Mouse (Mus musculus): Measurements from ENCODE around the gene Ugt1a6b. TPM values are rescaled to one million over a fixed set of nuclear protein-coding genes. Genes with fewer than 3 reads are reported as not detected.

Gene Ugt1a6b
- total RNA-seq (2023) = 10 to 100 TPM; 37.8 to 50.4 TPM

DNA sequence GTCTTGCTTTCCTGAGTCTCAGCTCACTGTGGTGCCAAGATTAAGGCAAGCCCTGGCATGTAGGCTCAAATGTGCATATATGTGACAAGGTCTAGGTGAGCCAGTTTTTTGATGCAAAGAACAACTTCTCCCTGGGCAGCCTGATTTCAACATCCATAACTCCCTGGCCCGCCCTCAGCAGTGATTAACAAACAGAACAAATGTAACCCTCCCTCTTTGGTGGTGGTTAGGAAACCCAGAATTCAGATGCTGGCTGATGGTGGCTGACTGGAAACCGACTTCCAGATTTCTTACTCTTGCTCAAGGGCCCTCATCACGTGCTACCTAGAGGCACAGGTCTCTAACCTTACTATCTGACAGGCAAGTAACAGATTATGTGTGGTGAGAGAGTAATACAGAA lies at the start of gene Ugt1a6b:
Gene Ugt1a6b (plus strand): TSS at position 234 of the 400 bp plus-strand sequence.

DNA sequence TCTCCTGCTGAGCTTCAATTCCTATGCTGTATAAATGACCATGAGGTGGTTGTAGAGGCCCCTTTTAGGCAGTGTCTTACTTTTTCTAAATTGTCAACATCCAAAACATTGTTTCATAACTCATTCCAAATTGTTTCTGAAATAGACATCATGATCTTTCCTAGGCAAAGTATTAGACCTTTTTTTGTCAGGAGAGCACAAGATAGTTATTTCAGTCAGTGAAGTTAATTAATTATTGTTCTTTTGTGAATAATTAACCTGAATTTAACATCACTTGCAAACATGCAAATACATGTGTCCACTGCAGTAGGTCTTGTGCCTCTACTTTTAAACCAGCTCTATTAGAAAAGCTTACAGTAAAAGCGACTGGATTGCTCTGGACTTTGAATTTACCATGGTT lies 48.0 kb upstream of the Ugt1a6b start, which contains the start of gene Ugt1a10:
Gene Ugt1a10 (plus strand): TSS at position 301 of the 400 bp plus-strand sequence.

DNA sequence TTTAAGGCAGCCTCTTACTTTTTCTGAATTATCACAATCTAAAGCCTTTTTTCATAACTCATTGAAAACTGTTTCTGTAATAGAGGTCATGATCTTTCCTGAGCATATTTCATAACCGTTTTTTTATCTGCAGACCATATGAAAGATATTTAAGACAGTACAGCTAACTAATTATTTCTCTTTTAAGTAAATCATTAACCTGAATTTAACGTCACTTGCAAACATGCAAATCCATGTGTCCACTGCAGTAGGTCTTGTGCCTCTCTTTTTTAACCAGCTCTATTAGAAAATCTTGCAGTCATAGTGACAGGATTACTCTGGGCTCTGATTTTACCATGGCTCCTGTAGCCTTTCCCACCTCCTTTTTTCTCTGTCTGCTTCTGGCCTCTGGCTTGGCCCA lies 32.6 kb upstream of the Ugt1a6b start, which contains the start of gene Ugt1a9:
Gene Ugt1a9 (plus strand): TSS at position 306 of the 400 bp plus-strand sequence.

DNA sequence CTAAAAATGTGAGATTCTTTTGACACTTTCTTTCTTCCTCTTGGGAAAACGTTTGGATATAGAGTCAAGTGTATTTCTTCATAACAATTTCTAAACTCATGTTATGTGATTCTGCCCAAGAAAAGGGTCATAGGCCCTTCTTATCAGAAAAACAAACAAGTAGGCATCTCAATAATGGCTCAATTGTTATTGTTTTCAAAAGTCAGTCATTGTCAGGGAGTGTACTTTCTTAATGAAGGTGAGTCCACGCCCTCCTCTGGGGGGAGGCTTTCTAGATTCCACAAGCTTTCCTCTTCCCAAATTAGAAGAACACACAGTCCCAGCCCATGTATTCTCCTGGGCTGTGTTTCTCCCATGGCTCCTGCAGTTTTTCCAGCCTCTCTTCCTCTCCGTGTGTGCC lies 15.5 kb upstream of the Ugt1a6b start, which contains the start of gene Ugt1a8:
Gene Ugt1a8 (plus strand): TSS at position 301 of the 400 bp plus-strand sequence.

DNA sequence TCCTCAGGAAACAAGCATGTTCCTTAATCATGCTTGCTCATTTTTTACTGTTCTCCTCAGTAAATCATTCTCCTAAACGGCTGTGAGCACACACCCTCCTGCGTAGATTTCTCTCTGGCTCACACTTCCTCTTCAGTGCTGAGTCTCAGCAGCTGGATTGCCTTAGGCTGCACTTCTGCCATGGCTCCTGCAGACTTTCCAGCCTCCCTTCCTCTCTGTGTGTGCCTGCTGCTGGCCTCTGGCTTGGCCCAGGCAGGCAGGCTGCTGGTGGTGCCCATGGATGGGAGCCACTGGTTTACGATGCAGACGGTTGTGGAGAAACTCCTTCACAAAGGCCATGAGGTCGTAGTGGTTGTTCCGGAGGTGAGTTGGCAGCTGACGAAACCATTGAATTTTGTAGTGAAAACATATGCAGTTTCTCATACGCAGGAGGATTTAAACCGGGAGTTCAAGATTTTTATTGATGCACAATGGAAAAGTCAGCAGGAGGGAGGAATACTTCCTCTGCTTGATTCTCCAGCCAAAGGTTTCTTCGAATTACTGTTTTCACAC lies 8.0 kb upstream of the Ugt1a6b start, which contains the start of gene Ugt1a7c:
Gene Ugt1a7c (plus strand): TSS at position 122 of the 552 bp plus-strand sequence.

DNA sequence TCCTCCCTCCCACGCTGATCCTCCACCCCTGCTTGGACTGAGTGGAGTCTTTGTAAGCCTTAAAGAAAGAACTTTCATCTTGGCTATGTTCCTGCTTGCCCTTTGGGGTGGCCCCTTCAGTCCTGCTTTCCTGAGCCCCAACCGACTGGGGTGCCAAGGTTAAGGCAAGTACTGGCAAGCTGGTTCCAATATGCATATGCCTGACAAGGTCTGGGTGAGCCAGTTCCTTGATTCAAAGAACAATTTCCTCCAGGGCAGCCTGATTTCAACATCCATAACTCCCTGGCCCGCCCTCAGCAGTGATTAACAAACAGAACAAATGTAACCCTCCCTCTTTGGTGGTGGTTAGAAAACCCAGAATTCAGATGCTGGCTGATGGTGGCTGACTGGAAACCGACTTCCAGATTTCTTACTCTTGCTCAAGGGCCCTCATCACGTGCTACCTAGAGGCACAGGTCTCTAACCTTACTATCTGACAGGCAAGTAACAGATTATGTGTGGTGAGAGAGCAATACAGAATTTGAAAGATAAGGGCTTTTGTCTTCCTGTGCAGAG lies 31.5 kb downstream of the Ugt1a6b start, which contains the start of gene Ugt1a6a:
Gene Ugt1a6a (plus strand): TSS at position 353 of the 555 bp plus-strand sequence.

DNA sequence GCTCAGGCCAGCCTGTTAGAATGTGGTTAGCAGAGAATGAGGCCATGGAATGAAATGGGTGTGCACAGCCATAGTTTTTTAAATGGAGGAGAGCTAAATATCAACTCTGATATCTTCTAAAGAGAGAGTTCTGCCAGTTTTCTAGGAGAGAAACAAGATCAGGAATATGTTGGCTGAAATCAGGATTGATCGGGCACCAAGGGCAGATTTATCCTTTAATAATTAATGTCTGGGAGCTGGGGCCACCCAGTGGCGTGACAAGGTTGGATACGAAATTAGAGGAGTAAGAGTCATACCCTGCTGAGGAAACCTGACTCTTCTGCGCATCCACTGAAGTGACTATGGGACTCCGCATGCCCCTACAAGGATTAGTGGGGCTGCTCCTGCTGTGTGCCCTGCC lies 62.7 kb downstream of the Ugt1a6b start, which contains the start of gene Ugt1a5:
Gene Ugt1a5 (plus strand): TSS at position 302 of the 400 bp plus-strand sequence.

DNA sequence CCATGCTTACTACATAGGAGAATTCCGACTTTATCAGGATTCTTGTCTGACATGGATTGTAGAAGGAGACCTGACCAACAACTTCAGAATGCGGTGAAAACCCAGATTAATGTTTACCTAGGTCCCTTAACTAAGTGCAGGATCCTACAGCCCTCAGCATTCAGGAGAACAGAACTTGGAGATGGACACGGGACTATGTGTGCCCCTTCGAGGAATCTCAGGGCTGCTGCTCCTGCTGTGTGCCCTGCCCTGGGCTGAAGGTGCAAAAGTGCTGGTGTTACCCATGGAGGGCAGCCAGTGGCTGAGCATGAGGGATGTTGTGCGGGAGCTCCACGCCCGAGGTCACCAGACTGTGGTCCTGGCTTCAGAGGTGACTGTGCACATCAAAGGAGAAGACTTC lies 97.4 kb downstream of the Ugt1a6b start, which contains the start of gene Ugt1a2:
Gene Ugt1a2 (plus strand): TSS at position 146 of the 400 bp plus-strand sequence.

DNA sequence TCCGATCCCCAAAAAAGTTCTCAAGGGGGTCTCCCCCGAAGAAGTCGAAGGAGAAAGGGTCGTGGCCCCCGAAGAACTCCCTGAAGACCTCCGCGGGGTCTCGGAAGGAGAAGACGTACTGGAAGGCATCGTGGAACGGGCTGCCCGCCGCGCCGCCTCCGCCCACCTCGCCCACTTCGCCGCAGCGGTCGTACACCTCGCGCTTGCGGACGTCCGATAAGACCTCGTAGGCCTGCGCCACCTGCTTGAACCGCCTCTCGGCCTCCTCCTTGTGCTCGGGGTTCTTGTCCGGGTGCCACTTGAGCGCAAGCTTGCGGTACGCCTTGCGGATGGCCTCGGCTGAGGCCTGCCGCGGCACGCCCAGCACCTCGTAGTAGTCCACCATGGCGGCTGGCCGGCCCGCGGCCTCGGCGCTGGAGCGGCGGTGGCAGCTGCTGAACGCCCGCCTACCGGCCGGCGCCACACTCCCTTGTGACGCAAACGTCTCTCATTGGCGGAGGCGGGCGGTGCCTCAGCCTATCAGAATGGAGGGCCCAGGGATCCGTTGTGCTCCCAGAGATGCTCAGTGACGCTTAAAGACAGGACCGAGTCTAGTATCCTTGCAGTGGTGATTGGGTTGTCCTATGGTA lies 102.4 kb downstream of the Ugt1a6b start, which contains the start of gene Dnajb3:
Gene Dnajb3 (minus strand): TSS at position 489 of the 629 bp plus-strand sequence.

DNA sequence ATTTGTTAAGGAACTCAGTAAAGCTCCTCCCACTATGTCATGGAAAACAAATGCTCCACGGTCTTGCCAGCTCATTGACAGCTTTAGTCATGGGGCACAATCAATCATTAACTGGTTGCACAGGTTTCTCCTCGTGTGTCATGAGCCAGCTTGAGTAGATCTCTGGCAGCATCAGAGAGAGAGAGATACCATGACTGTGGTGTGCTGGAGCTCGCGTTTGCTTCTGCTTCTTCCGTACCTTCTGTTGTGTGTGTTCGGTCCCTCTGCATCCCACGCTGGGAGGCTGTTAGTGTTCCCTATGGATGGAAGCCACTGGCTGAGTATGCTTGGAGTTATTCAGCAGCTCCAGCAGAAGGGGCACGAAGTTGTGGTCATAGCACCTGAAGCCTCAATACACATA lies 108.8 kb downstream of the Ugt1a6b start, which contains the start of gene Ugt1a1:
Gene Ugt1a1 (plus strand): TSS at position 148 of the 400 bp plus-strand sequence.

DNA sequence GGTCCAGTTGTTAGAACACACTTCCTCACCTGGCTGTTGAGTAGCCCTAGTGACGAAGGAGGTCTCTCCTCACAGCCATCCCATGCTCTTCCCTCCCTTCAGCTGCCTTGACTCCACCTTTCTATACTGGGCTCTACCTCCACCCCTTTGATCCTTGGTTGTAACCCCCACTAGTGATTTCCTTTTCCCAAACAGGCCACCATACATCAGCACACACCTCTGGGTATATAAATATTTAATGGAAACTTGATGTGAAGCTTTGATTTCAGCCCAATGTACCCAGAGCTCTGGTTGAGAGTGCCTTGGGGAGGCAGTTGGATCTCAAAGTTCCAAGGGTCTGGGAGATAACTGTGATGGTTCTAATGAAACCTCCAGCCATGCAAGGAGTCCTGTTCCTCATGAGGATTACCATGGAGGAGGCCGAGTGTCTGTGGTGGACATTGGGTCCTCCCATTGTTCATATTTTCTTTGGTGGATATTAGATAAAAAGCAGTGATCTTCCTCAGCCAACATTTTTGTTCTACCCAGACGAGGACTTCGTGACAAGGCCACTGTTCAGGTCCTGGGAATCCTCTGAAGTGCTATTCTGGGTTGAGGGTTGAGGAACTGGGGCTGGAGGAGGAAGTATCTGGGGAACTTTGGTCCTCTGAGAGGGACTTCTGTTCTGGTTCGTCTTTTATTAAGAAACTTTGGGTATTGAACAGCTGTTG lies 123.8 kb downstream of the Ugt1a6b start, which contains the start of gene Mroh2a:
Gene Mroh2a (plus strand): TSS at position 317 of the 710 bp plus-strand sequence.

Other genes starting within 250 kb of the Ugt1a6b start
- gene Dgkd, start 250.0 kb upstream of the Ugt1a6b start, total RNA-seq (2023) = 100 to 1,000 TPM; 137 to 143 TPM
- gene Usp40, start 94.7 kb upstream of the Ugt1a6b start, total RNA-seq (2023) = 1 to 10 TPM; 4.4 to 7.3 TPM
- not detected for gene Ugt1a10, start 47.9 kb upstream of the Ugt1a6b start, total RNA-seq (2023)
- gene Ugt1a9, start 32.5 kb upstream of the Ugt1a6b start, total RNA-seq (2023) = not detected
- not detected for gene Ugt1a8, start 15.4 kb upstream of the Ugt1a6b start, total RNA-seq (2023)
- 10 to 100 TPM; 86.4 to 92.8 TPM for gene Ugt1a7c, start 8.2 kb upstream of the Ugt1a6b start, total RNA-seq (2023)
- gene Ugt1a6a, start 31.6 kb downstream of the Ugt1a6b start, total RNA-seq (2023) = 10 to 100 TPM; 28.8 to 37.4 TPM
- 10 to 100 TPM; 15.6 to 28.6 TPM for gene Ugt1a5, start 62.8 kb downstream of the Ugt1a6b start, total RNA-seq (2023)
- gene Ugt1a2, start 97.3 kb downstream of the Ugt1a6b start, total RNA-seq (2023) = 1 to 10 TPM; 6.4 to 9.4 TPM
- gene Dnajb3, start 102.5 kb downstream of the Ugt1a6b start, total RNA-seq (2023) = under 1 TPM; 0.40 to 0.88 TPM
- gene Ugt1a1, start 108.7 kb downstream of the Ugt1a6b start, total RNA-seq (2023) = 1 to 10 TPM; 5.1 to 7.5 TPM
- gene Mroh2a, start 123.7 kb downstream of the Ugt1a6b start, total RNA-seq (2023) = 1 to 10 TPM in 1 of 2 experiments, under 1 TPM in 1; 0.26 to 1.8 TPM
- gene Hjurp, start 174.4 kb downstream of the Ugt1a6b start, total RNA-seq (2023) = 100 to 1,000 TPM; 220 to 228 TPM
- not detected for gene Trpm8, start 174.4 kb downstream of the Ugt1a6b start, total RNA-seq (2023)

Data from neutrophil, adult 83 days (primary cell).